Mouse (Mus musculus): Measurements from ENCODE around the gene Mrpl38. TPM values are rescaled to one million over a fixed set of nuclear protein-coding genes. Genes with fewer than 3 reads are reported as not detected.

The Mrpl38 gene
- total and polyA plus RNA-seq, 2 experiments from 2014 or later: 56.7 to 63.6 TPM

GRCm38 (mm10) chr11:116143468-116143867 lies 4.8 kb upstream of the Mrpl38 start:
- Histone ChIP-seq H3K4me2 (ENCODE audit: low read depth) (no peak overlapping the region), H3K4me3 (ENCODE audit: low read depth, low read length) (no peak overlapping the region), H3K27ac (ENCODE audit: low read depth, low read length) (no peak overlapping the region), H3K4me1 (ENCODE audit: insufficient read depth) (no peaks in the 10 kb centered on the region), H3K9me3 (ENCODE audit: low read length) (no peaks in the 10 kb centered on the region), H3K9ac (no peak overlapping the region), H3K27me3 (ENCODE audit: insufficient read depth, low read length) (no peaks in the 10 kb centered on the region), H3K36me3 (ENCODE audit: insufficient read depth) (peaks cover 66% of the 10 kb centered on the region)
- 94% methylated on average over 3 of the region's 3 CpGs for WGBS
- no peak for DNase-seq
- no peak for ATAC-seq
- no peak for TF ChIP-seq CTCF (IDR thresholded peaks at IDR 0.05; ENCODE audit: low read depth)

- no peak overlapping the region for H3K4me3 ChIP-seq (ENCODE audit: low read depth, low read length)
- H3K9ac ChIP-seq: no peak overlapping the region
- TF ChIP-seq CTCF (IDR thresholded peaks at IDR 0.05; ENCODE audit: low read depth): no peak
- H3K4me1 ChIP-seq (ENCODE audit: insufficient read depth): no peaks in the 10 kb centered on the region
- H3K27ac ChIP-seq (ENCODE audit: low read depth, low read length): no peak overlapping the region
- H3K36me3 ChIP-seq (ENCODE audit: insufficient read depth): peaks cover 55% of the 10 kb centered on the region
- WGBS: 78% methylated on average over 10 of the region's 10 CpGs
- no peaks in the 10 kb centered on the region for H3K9me3 ChIP-seq (ENCODE audit: low read length)
- H3K4me2 ChIP-seq (ENCODE audit: low read depth): no peak overlapping the region
- no peaks in the 10 kb centered on the region for H3K27me3 ChIP-seq (ENCODE audit: insufficient read depth, low read length)
- no peak for ATAC-seq
- no peak for DNase-seq
Observed at GRCm38 (mm10) chr11:116142211-116142991, 3.7 kb upstream of the Mrpl38 start.

GRCm38 (mm10) chr11:116138096-116138467 lies 586 bp downstream of the Mrpl38 start:
- H3K4me1 ChIP-seq (ENCODE audit: insufficient read depth): no peaks in the 10 kb centered on the region
- DNase-seq (no peak), ATAC-seq (no peak)
- no peaks in the 10 kb centered on the region for H3K9me3 ChIP-seq (ENCODE audit: low read length)
- WGBS: 3% methylated on average over 20 of the region's 20 CpGs
- H3K9ac ChIP-seq: peak overlapping the region; percentile 78
- H3K27me3 ChIP-seq (ENCODE audit: insufficient read depth, low read length): no peaks in the 10 kb centered on the region
- peak overlapping the region; percentile 68 for H3K4me3 ChIP-seq (ENCODE audit: low read depth, low read length)
- peak overlapping the region; percentile 66 for H3K27ac ChIP-seq (ENCODE audit: low read depth, low read length)
- peaks cover 35% of the 10 kb centered on the region for H3K36me3 ChIP-seq (ENCODE audit: insufficient read depth)
- no peak for TF ChIP-seq CTCF (IDR thresholded peaks at IDR 0.05; ENCODE audit: low read depth)
- peak overlapping the region; percentile 69 for H3K4me2 ChIP-seq (ENCODE audit: low read depth)

- Histone ChIP-seq H3K27ac (ENCODE audit: low read depth, low read length) (no peak overlapping the region), H3K9me3 (ENCODE audit: low read length) (no peaks in the 10 kb centered on the region), H3K27me3 (ENCODE audit: insufficient read depth, low read length) (no peaks in the 10 kb centered on the region), H3K9ac (no peak overlapping the region), H3K4me3 (ENCODE audit: low read depth, low read length) (no peak overlapping the region), H3K36me3 (ENCODE audit: insufficient read depth) (peaks cover 21% of the 10 kb centered on the region), H3K4me1 (ENCODE audit: insufficient read depth) (0 out of 2 replicates have a peak, but pooled peaks cover 4% of the 10 kb centered on the region), H3K4me2 (ENCODE audit: low read depth) (no peak overlapping the region)
- DNase-seq (no peak), ATAC-seq (no peak)
- no peak for TF ChIP-seq CTCF (IDR thresholded peaks at IDR 0.05; ENCODE audit: low read depth)
- 90% methylated on average over 10 of the region's 10 CpGs for WGBS
Observed at GRCm38 (mm10) chr11:116134171-116134570, 4.5 kb downstream of the Mrpl38 start.

GRCm38 (mm10) chr11:116133497-116133896 lies 5.2 kb downstream of the Mrpl38 start:
- Histone ChIP-seq H3K9me3 (ENCODE audit: low read length) (no peaks in the 10 kb centered on the region), H3K9ac (no peak overlapping the region)

GRCm38 (mm10) chr11:116132366-116133333 lies 6.0 kb downstream of the Mrpl38 start:
- Histone ChIP-seq H3K27me3 (ENCODE audit: insufficient read depth, low read length) (no peaks in the 10 kb centered on the region), H3K9me3 (ENCODE audit: low read length) (no peaks in the 10 kb centered on the region), H3K9ac (no peak overlapping the region), H3K4me2 (ENCODE audit: low read depth) (no peak overlapping the region), H3K36me3 (ENCODE audit: insufficient read depth) (peaks cover 21% of the 10 kb centered on the region), H3K4me1 (ENCODE audit: insufficient read depth) (0 out of 2 replicates have a peak, but pooled peaks cover 4% of the 10 kb centered on the region), H3K4me3 (ENCODE audit: low read depth, low read length) (no peak overlapping the region), H3K27ac (ENCODE audit: low read depth, low read length) (no peak overlapping the region)
- WGBS: 88% methylated on average over 16 of the region's 16 CpGs
- TF ChIP-seq CTCF (IDR thresholded peaks at IDR 0.05; ENCODE audit: low read depth): peak; percentile 41
- ATAC-seq (no peak), DNase-seq (no peak)

More at GRCm38 (mm10) chr11:116133497-116133896, 5.2 kb downstream of the Mrpl38 start:
- no peak for DNase-seq
- WGBS: 79% methylated on average over 5 of the region's 5 CpGs
- Histone ChIP-seq H3K27me3 (ENCODE audit: insufficient read depth, low read length) (no peaks in the 10 kb centered on the region), H3K4me2 (ENCODE audit: low read depth) (no peak overlapping the region), H3K4me3 (ENCODE audit: low read depth, low read length) (no peak overlapping the region), H3K4me1 (ENCODE audit: insufficient read depth) (0 out of 2 replicates have a peak, but pooled peaks cover 4% of the 10 kb centered on the region), H3K27ac (ENCODE audit: low read depth, low read length) (no peak overlapping the region), H3K36me3 (ENCODE audit: insufficient read depth) (peaks cover 21% of the 10 kb centered on the region)
- ATAC-seq: no peak
- TF ChIP-seq CTCF (IDR thresholded peaks at IDR 0.05; ENCODE audit: low read depth): no peak

All from forebrain, postnatal 0 days (tissue).